In the genomic region with DNA sequence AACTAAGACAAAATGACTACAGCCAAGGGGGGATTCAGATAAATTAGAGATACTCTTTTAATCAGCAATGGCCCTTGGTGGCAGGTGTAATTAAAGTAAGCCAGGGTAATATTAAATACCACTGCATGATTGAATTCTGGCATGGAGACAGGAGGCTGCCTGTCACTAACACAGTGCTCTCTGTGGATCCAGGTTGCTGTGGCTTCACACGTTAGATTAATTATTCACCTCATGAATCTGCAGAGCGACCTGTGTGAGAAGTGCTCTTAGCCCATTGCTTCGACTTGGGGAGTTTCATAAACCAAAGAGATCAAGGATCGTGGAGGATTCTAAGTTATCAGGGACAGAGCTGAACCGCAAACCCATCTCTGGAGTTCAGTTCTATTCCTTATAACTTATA, we compare ENCODE assay signal across 24 mouse cellular contexts.
"Had no signal": no experiment of that assay in that cellular context is flagged by ENCODE, and none has a peak within 500 bp of the region (broad histone marks: within the 10 kb centered on the region; RNA-seq: fewer than 3 reads in every experiment).

No protein-coding gene starts in this region.

- H3K4me2 ChIP-seq: limb, embryonic 13.5 days; liver, embryonic 12.5 days; liver, embryonic 15.5 days; lung, embryonic 15.5 days; midbrain, embryonic 13.5 days; neural tube, embryonic 12.5 days; neural tube, embryonic 15.5 days had no signal

- DNase-seq: layer of hippocampus, adult 9-11 months; liver; lung, adult 18-20 months; lung, postnatal 10 days; lung, postnatal 36 days; right cerebral cortex, postnatal 14 days; right cerebral cortex, postnatal 4 days; thymus, adult 2 months; thymus, postnatal 25 days had no signal

- H3K9me3 ChIP-seq: limb, embryonic 10.5 days; limb, embryonic 13.5 days; liver, embryonic 12.5 days; liver, embryonic 15.5 days; lung, embryonic 15.5 days; megakaryocyte, embryonic 14.5 days; midbrain, embryonic 10.5 days; midbrain, embryonic 13.5 days; neural tube, embryonic 12.5 days; neural tube, embryonic 15.5 days had no signal

- ATAC-seq: hindbrain, embryonic 16.5 days; inflammation-experienced regulatory T-cells, adult 6 months; intestine, embryonic 16.5 days; liver, embryonic 12.5 days; midbrain, embryonic 13.5 days had no signal

- H3K4me3 ChIP-seq: layer of hippocampus, adult 2 months; limb, embryonic 10.5 days; limb, embryonic 13.5 days; liver, embryonic 12.5 days; liver, embryonic 15.5 days; lung, embryonic 15.5 days; megakaryocyte, embryonic 14.5 days; midbrain, embryonic 10.5 days; midbrain, embryonic 13.5 days; neural tube, embryonic 12.5 days; neural tube, embryonic 15.5 days had no signal

- H3K36me3 ChIP-seq: limb, embryonic 10.5 days; limb, embryonic 13.5 days; liver, embryonic 12.5 days; liver, embryonic 15.5 days; lung, embryonic 15.5 days; midbrain, embryonic 10.5 days; midbrain, embryonic 13.5 days; neural tube, embryonic 12.5 days; neural tube, embryonic 15.5 days had no signal

- H3K27ac ChIP-seq: layer of hippocampus, adult 2 months; limb, embryonic 10.5 days; limb, embryonic 13.5 days; liver, embryonic 12.5 days; liver, embryonic 15.5 days; lung, embryonic 15.5 days; midbrain, embryonic 10.5 days; midbrain, embryonic 13.5 days; neural tube, embryonic 12.5 days; neural tube, embryonic 15.5 days; stomach, postnatal 0 days had no signal

- H3K4me1 ChIP-seq: liver, embryonic 12.5 days; liver, embryonic 15.5 days; lung, embryonic 15.5 days; megakaryocyte, embryonic 14.5 days; midbrain, embryonic 10.5 days; midbrain, embryonic 13.5 days had no signal

- H3K27me3 ChIP-seq: limb, embryonic 13.5 days; liver, embryonic 12.5 days; liver, embryonic 15.5 days; lung, embryonic 15.5 days; megakaryocyte, embryonic 14.5 days; midbrain, embryonic 13.5 days; neural tube, embryonic 12.5 days; neural tube, embryonic 15.5 days had no signal

- H3K9ac ChIP-seq: limb, embryonic 13.5 days; liver, embryonic 12.5 days; liver, embryonic 15.5 days; lung, embryonic 15.5 days; midbrain, embryonic 13.5 days; neural tube, embryonic 12.5 days; neural tube, embryonic 15.5 days had no signal
